Mouse (Mus musculus) liver, postnatal 0 days (tissue): ENCODE results near the gene Wars. TPM values are rescaled to one million over a fixed set of nuclear protein-coding genes. Genes with fewer than 3 reads are reported as not detected.

ENCODE experiments used
- ATAC-seq: fragments of 200-750 bp; cut with Nextera tagmentation; 2 replicates; pipeline ENCODE4 v1.8.0; 2017; ENCODE audit warnings: mild to moderate bottlenecking, moderate library complexity
- DNase-seq: peaks from one replicate; pipeline ENCODE4 v3.0.0-alpha.2; 2016
- H3K27ac ChIP-seq: fragments of 300-500 bp; sonication (generic); 2 replicates; pipeline ENCODE4 v1.5.1; 2014; ENCODE audit warnings: antibody characterized with exemption, moderate library complexity, mild to moderate bottlenecking, low read depth
- H3K27me3 ChIP-seq: fragments of 300-500 bp; sonication (generic); 2 replicates; pipeline ENCODE4 v1.6.1; 2014; ENCODE audit warnings: low read length, control low read depth, mixed read lengths; ENCODE audit not compliant: insufficient read depth
- H3K36me3 ChIP-seq: fragments of 300-500 bp; sonication (generic); replicated peaks from 2 replicates; pipeline ENCODE4 v1.6.1; 2014; ENCODE audit warnings: mild to moderate bottlenecking, control low read depth, low read length, moderate library complexity, mixed read lengths; ENCODE audit not compliant: insufficient read depth
- H3K4me1 ChIP-seq: fragments of 300-500 bp; sonication (generic); 2 replicates; pipeline ENCODE4 v1.6.1; 2014; ENCODE audit warnings: antibody characterized with exemption, mild to moderate bottlenecking, control low read depth; ENCODE audit not compliant: insufficient read depth
- H3K4me2 ChIP-seq: fragments of 300-500 bp; sonication (generic); 2 replicates; pipeline ENCODE4 v1.6.1; 2014; ENCODE audit warnings: low read depth, mild to moderate bottlenecking, low read length, moderate library complexity, mixed read lengths
- H3K4me3 ChIP-seq: fragments of 300-500 bp; sonication (generic); 2 replicates; pipeline ENCODE4 v1.5.1; 2014; ENCODE audit warnings: low read depth, low read length
- H3K9ac ChIP-seq: fragments of 300-500 bp; sonication (generic); replicated peaks from 2 replicates; pipeline ENCODE4 v1.6.1; 2014; ENCODE audit warnings: mild to moderate bottlenecking, moderate library complexity
- H3K9me3 ChIP-seq: fragments of 300-500 bp; sonication (generic); 2 replicates; pipeline ENCODE4 v1.6.1; 2016; ENCODE audit warnings: mild to moderate bottlenecking, control low read depth, low read length, mixed read lengths
- CTCF ChIP-seq: sonication (generic); IDR thresholded peaks from 2 replicates; pipeline ENCODE4 v1.5.1; 2016; ENCODE audit warnings: antibody characterized with exemption, low read depth
- EP300 ChIP-seq: IDR thresholded peaks from 2 replicates; pipeline ENCODE4 v1.6.1; 2016; ENCODE audit warnings: antibody characterized with exemption, low read depth, mild to moderate bottlenecking
- WGBS: fragments of 180-500 bp; shearing (Covaris S2); extraction: QIAGEN DNeasy Blood & Tissue Kit; methylation state at CpG from one replicate; pipeline ENCODE4 v1.1.7; 2014; ENCODE audit not compliant: insufficient replicate concordance; 5-methylcytosine and 5-hydroxymethylcytosine counted together
- polyA plus RNA-seq: library from polyadenylated mRNA; unstranded; fragments of >200 nt; fragmentation: Nextera tagmentation; extraction: Ambion mirVana; gene quantifications from 2 replicates; pipeline ENCODE4 v1.2.1, GENCODE M21; 2015

The Wars gene
- polyA plus RNA-seq, 1 experiment from 2014 or later, result 15.9 TPM

DNA sequence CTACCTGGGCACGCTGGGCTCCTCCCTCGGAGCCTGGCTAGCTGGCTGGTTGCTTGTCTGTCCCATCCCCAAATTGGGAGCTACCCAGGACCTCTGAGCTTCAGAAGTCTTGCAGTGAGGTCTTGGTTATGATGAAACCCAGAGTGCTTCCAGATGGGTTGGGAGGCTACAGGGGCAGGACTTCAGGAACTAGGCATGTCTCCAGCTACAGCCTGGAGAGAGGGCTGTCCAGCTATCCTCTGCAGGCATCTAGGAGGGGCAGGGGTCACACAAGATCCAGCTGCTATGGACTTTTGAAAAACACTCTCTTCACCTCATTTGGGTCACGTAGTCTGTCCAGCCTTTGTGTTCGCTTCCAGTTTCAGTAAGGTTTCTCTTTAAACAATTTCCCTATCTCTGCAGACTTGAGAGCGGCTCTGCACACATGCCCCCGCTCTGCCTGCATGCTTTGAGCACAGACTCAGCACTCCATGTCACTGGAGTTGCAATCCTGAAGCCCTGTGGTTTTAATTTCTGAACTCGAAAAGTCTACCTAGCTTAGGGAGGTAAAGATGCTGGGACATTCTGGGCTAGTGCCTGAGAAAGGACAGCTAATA is 36.3 kb downstream of the Wars start:
- Histone ChIP-seq H3K27me3 (no peaks in the 10 kb centered on the region), H3K9ac (no peak overlapping the region), H3K36me3 (peaks cover 17% of the 10 kb centered on the region), H3K4me1 (peaks cover 3% of the 10 kb centered on the region; the same call in 1 of the 2 replicates), H3K4me2 (no peak overlapping the region), H3K27ac (peak overlapping the region; percentile 98), H3K9me3 (no peaks in the 10 kb centered on the region), H3K4me3 (no peak overlapping the region)
- ATAC-seq (peak; percentile 1), DNase-seq (no peak)
- no peak for TF ChIP-seq EP300
- TF ChIP-seq CTCF, result no peak
- 69% methylated on average over 7 of the region's 7 CpGs for WGBS

DNA sequence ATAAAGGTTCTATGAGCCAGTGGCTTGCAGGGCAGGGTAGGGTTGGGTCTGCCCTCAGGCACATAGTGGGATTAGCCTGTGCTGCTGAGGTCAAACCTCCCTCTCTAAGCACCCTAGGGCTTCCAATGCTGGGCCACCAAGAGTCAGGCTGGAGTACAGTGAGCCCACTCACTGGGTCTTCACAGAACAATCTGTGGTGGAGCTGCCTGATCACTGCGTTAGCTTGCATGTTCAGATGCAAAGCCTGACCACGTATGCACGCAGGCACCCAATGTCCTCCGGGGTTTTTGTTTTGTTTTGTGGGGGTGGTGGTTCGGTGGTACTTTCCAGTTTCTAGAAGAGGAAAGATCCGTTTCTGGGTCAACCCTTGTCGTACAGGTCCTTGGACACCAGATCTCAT is 36.9 kb downstream of the Wars start:
- peaks cover 3% of the 10 kb centered on the region; the same call in 1 of the 2 replicates for H3K4me1 ChIP-seq
- H3K9me3 ChIP-seq, result no peaks in the 10 kb centered on the region
- H3K27me3 ChIP-seq, result no peaks in the 10 kb centered on the region
- peak; percentile 46 for ATAC-seq
- H3K36me3 ChIP-seq, result peaks cover 13% of the 10 kb centered on the region
- H3K4me3 ChIP-seq, result no peak overlapping the region
- no peak for TF ChIP-seq EP300
- TF ChIP-seq CTCF, result no peak
- WGBS, result 80% methylated on average over 7 of the region's 7 CpGs
- DNase-seq, result peak; percentile 56
- no peak overlapping the region; the same call in 1 of the 2 replicates for H3K9ac ChIP-seq
- H3K27ac ChIP-seq, result peak overlapping the region; percentile 98
- no peak overlapping the region for H3K4me2 ChIP-seq

GRCm38 (mm10) chr12:108856186-108856585 is 37.8 kb downstream of the Wars start:
- ATAC-seq, result peak; percentile 1
- Histone ChIP-seq H3K4me2 (peak overlapping the region; percentile 30), H3K36me3 (peaks cover 8% of the 10 kb centered on the region), H3K27ac (peak overlapping the region; percentile 98), H3K4me1 (peaks cover 3% of the 10 kb centered on the region; the same call in 1 of the 2 replicates), H3K4me3 (no peak overlapping the region), H3K9me3 (no peaks in the 10 kb centered on the region), H3K9ac (peak overlapping the region; percentile 67), H3K27me3 (no peaks in the 10 kb centered on the region)
- 77% methylated on average over 8 of the region's 8 CpGs for WGBS
- DNase-seq, result no peak
- TF ChIP-seq CTCF, result no peak
- TF ChIP-seq EP300, result no peak

GRCm38 (mm10) chr12:108855081-108855480 is 38.9 kb downstream of the Wars start:
- peak overlapping the region; percentile 67 for H3K9ac ChIP-seq
- DNase-seq, result peak; percentile 73
- H3K4me1 ChIP-seq, result peaks cover 3% of the 10 kb centered on the region
- H3K4me3 ChIP-seq, result no peak overlapping the region
- H3K9me3 ChIP-seq, result no peaks in the 10 kb centered on the region
- peak overlapping the region; percentile 30 for H3K4me2 ChIP-seq
- no peak for TF ChIP-seq CTCF
- peak; percentile 68; the same call in 1 of the 2 replicates for TF ChIP-seq EP300
- H3K27me3 ChIP-seq, result no peaks in the 10 kb centered on the region
- peak overlapping the region; percentile 98 for H3K27ac ChIP-seq
- 0 out of 2 replicates have a peak, but pooled peaks cover 2% of the 10 kb centered on the region for H3K36me3 ChIP-seq
- peak; percentile 11 for ATAC-seq
- WGBS, result 64% methylated on average over 10 of the region's 10 CpGs

GRCm38 (mm10) chr12:108852822-108853221 is 41.2 kb downstream of the Wars start:
- H3K9ac ChIP-seq, result peak overlapping the region; percentile 72
- ATAC-seq (no peak), DNase-seq (peak; percentile 55)
- 76% methylated on average over 8 of the region's 8 CpGs for WGBS
- TF ChIP-seq EP300 (no peak), CTCF (no peak)
- H3K27ac ChIP-seq, result peak overlapping the region; percentile 98
- H3K27me3 ChIP-seq, result no peaks in the 10 kb centered on the region
- peak overlapping the region; percentile 44 for H3K4me3 ChIP-seq
- 0 out of 2 replicates have a peak, but pooled peaks cover 2% of the 10 kb centered on the region for H3K36me3 ChIP-seq
- H3K9me3 ChIP-seq, result no peaks in the 10 kb centered on the region
- H3K4me1 ChIP-seq, result peaks cover 9% of the 10 kb centered on the region
- peak overlapping the region; percentile 67 for H3K4me2 ChIP-seq

GRCm38 (mm10) chr12:108850886-108851285 is 43.1 kb downstream of the Wars start:
- 71% methylated on average over 8 of the region's 8 CpGs for WGBS
- TF ChIP-seq EP300 (peak; percentile 35; the same call in 1 of the 2 replicates), CTCF (no peak)
- peak; percentile 67 for DNase-seq

More at GRCm38 (mm10) chr12:108850886-108851285, 43.1 kb downstream of the Wars start:
- H3K36me3 ChIP-seq, result 0 out of 2 replicates have a peak, but pooled peaks cover 2% of the 10 kb centered on the region
- peak overlapping the region; percentile 98 for H3K27ac ChIP-seq
- peak overlapping the region; percentile 67 for H3K4me2 ChIP-seq
- peak overlapping the region; percentile 44 for H3K4me3 ChIP-seq
- H3K27me3 ChIP-seq, result no peaks in the 10 kb centered on the region
- ATAC-seq, result peak; percentile 48
- H3K9ac ChIP-seq, result peak overlapping the region; percentile 72
- peaks cover 9% of the 10 kb centered on the region for H3K4me1 ChIP-seq
- H3K9me3 ChIP-seq, result no peaks in the 10 kb centered on the region
